Mouse (Mus musculus): ENCODE data around the gene Gc. TPM values are rescaled to one million over a fixed set of nuclear protein-coding genes. Genes with fewer than 3 reads are reported as not detected.

The Gc gene
- not detected for total RNA-seq (2021)
- long read RNA-seq, experiment 1, result 0 reads
- long read RNA-seq, experiment 2, result 0 reads

DNA sequence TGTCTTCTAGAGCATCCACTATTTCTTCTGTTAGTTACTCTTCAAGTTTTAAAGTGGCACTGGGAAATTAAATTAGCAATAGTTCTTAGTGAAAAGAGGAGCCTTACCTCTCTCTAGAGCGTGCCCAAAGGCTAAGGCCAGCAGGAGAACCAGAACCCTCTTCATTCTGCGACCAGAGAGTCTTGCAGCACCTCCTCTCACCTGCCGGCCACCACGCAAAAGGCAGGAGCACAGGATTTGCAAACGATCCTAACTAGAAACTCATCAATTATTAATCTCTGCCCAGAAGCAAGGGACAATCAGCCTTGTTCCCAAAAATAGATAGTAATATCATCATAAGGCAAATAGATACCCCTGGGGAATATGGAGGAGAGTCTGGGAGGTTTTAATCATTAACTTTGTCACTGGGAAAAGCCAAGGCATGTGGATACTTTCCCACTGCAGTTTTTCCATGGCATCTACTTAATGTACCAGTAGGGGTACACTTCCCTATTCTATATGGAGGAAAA is at the start of gene Gc:
Gene Gc, minus strand, starts transcription at position 345 of the 509 bp plus-strand sequence.
- DNase-seq, result no peak

DNA sequence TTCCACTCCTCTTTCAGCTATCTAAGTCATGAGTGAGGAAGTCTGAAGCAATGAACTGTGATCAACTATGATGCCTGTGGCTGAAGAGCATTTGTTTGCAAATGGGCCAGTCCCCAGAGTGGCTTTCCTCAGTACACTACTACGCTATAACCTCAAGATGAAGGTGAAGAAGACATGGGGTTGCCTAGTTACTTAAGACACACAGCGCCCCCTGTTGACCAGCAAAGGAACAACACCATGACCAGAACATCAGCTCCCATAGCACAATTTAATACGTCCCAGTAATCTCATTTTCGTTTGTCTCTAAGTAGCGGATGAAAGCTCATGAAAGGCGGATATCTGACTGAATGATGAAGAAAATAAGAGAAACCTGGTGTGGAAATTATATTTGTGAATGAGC is 42.5 kb upstream of the Gc start:
- no peak for DNase-seq

DNA sequence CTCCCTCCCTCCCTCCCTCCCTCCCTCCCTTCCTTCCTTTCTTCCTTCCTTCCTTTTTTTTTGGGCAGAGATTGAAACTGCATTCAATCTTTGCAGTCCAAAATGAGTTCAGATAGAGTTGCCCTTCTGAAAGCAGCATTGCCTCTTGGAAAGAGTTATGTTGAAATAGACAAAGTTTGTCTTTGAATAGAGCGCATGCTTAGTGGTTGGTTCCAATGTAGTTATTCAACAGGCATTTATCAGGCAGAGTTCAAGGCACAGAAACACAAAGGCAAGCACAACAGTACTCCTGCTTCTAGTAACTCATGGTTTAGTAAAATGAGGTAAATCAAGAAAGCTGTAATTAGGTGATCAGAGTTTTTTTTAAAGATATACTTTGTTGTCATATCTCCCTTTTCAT is 34.9 kb upstream of the Gc start:
- DNase-seq, result no peak

DNA sequence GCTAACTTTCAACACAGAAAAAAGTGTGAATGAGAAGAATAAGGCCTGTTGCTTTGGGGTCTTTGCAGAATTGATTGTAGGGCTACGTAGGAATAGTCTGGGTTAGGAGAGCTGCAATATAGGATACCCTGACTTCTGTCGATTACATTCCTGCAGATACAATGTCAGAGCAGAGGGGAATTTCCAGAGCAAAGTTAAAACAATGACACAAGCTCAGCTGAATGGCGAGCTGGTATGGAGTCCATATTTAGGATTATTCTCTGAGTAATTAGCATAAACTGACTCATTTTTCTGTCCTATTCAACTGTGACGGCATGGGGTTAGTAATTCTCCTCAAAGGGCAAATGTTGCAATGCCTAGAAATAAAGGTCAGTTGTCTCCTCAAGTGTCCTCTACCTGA is 12.8 kb upstream of the Gc start:
- DNase-seq, result no peak

DNA sequence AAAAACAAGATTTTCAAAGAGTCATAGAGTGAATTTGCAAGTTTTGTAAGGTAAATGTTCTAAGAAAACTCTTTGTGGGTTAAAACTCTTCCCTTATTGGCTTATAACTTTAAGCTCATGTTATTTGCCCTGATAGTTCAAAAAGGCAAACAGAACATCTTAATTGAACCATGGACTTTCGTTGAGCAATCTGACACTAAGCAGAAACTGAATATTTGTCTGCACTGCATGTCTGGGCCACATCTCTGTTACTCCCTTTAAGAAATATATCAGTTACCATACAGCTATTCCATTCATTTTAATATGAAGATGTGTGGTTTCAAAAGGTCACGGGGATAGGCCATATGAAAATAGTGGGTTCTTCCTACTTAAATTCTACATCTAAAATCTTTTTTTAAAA is 10.2 kb upstream of the Gc start:
- DNase-seq, result no peak

DNA sequence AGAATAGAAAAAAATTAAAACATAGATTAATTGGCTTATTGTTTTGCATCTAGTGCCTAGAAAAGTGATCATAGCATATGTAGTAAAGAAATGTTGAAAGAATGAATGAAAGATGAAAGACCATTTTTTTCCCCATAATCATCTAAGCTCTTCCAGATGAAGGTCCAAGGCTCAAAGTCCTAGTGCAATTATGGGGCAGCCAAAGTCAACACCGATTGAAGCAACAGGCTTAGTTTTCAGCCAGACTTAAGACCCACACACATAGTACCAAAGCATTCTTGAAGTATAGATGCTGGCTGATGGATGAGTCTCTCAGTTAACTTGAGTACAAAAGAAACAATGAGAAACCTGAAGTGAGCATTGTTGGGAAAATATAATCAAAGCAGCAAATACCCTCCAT is 9.3 kb upstream of the Gc start:
- no peak for DNase-seq

DNA sequence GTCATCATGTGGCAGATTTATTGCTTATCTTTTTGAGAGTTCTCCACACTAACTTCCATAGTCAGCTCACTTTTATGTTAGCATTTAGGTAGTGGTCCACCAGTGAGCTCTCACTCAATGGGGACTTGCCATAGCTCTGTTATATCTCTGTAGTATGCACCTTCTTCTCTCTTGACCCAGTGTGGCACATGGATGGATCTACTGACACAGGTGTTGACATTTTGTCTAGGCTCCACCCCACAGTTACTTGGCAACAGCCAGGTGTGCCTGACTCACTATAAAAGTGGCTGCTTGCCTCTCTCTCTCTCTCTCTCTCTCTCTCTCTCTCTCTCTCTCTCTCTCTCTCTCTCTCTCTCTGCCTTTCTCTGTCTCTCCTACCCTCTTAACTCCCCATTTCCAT is 8.6 kb upstream of the Gc start:
- DNase-seq, result no peak

DNA sequence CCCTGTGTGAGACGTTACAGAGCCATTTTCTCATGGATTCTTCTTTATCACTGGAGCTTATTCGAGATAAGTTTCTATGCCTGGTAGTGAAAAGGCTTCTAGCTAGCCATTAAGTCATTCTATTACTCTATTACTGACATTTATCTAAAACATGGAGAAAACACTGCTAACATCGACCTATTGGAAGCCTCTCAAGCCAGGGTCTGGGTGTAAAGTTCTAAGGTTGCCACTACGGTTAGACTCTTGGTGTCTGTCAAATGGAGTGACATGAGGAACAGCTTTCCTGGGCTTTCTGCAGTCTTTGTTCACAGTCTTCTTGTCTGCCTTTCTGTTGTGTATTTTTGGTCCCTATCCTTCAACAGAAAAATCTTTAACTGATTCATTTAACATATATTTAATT is 4.1 kb upstream of the Gc start:
- DNase-seq, result no peak

DNA sequence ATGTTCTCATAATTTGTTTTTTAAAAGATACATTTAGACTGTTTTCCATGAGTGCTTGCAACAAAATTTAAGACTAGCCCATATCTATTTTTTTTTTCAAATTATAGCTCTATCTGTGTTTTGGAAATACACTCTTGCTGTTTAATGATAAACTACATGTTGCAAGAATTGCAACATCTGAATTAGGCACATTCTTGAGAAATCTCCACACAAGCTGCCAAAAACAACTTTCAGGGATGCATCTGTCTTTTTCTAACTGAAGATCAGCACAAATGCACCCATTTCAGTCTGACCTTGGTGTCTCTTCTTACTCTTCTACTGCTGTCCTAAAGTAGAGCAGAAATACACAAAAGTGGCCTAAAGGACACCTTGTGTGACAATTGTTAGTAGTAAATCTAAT is 1.9 kb upstream of the Gc start:
- DNase-seq, result no peak

DNA sequence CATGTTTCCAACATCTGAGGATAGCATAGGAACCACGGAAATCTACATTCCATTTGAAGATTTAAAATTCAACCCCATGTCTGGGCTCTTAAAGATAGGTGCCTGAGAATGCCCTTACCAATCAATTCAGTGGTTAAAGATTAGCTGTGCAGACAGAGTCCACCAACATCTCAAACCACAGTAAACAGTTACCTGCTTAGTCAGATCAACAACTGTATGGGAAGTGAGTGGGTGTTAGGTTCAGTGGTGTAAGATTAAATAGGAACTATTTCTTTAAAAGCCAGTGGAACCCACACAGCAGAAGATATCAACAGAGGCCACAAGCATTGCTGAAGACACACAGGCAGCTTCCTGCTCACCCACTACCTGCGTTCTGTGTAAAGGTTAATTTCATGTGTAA is 1.3 kb upstream of the Gc start:
- no peak for DNase-seq

DNA sequence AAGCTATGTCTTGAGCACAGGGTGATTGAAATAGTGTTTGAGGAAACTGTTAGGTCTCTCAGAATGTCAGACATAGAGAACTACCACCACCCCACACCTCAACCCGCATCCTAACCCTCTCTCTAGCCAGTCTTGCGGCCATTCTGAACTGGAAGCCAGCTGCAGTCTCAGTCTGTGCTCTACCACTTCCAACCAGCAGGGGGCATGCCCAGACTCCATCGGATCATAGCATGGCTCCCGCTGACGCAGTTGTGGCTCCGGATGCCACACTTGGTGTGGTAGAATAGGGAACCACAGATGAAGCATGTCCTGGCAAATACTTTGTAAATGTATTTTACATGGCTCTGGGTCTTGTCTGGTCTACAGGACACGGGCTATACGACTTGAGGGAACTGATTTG is 2.2 kb downstream of the Gc start:
- DNase-seq, result no peak

DNA sequence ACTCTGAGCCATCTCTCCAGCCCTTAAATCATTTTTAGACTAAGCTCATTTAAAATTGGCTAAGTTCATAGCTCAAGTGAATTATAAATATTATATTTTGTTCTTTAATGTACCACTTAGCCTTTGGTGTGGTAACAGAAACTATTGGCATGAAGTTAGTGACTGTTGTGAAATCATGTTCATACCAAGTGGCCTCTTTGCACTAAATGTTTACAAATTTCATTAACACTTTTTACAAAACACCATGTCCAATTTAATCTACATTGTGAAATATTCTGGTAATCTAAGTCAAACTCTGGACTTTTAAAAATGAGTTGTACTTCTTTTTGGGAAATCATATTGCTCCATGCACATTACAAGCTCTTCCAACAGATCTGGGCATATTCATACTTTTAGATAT is 6.9 kb downstream of the Gc start:
- DNase-seq, result no peak

DNA sequence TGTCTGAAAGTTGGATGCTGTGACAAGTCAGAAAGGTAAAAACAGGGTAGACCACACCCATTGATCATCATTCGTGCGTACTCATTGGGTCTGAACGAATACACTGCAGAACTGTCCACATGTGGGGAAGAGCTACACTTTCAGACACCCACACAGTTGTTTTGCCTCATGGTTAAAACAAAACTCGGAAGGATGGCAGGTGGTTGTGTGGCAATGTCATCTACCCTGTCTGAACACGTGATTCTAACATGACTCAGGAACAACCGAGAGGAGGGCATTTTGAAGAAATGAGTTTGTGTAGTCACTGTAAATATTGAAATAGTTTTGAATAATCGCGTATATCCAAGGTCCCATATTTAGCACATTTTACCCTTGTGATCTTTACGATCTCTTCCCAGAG is 8.4 kb downstream of the Gc start:
- no peak for DNase-seq

DNA sequence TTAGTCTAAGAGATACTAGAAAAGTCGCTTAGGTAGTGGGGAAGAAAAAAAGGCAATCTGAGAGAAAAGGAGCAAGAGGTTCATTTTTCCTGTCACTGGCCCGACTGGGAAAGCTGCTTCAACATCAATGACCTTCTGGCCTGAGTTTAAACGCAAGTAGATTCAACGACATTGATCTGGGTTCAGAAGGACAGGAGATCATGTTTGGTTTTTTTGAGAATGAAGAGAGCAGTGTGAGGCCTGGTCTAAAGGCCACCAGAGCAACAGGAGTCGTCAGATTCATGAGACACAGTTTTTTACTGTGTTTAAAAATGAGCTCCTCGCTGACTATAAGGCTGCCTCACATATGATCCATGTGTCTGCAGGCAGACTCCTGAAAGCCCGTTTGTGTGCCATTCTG is 9.7 kb downstream of the Gc start:
- DNase-seq, result no peak

DNA sequence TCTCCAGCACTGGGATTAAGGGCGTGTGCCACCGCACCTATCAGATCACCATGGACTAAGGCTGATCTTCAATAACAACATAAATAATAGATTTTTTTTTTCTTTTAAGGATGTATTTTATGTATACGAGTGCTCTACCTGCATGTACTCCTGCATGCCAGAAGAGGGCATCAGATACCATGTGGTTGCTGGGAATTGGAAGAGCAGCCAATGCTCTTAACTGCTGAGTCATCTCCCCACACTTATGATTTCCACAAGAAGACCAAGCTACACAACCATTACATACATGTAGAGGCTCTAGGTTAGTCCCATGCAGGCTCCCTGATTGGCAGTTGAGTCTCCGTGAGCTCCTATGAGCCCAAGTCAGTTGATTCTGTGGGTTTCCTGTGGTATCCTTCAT is 13.3 kb downstream of the Gc start:
- DNase-seq, result no peak

DNA sequence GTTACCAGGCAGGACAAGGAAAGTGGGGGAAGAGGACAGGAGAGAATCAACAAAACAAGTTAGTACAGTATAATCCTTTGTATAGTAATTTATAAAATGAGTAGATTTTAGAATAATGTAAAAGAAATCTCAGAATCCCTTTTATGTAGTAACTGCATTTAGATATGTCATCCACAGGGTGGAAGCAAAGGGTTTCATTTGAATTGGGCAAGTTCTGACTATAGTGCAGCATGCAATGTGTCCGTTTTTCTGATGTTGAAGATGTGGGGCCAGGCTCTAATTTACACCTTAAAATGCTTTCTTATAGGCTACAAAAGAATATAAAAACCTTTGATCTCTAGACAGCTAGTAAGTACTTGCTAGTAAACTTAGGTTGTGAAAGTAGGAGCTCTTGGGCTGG is 46.2 kb downstream of the Gc start:
- DNase-seq, result no peak

DNA sequence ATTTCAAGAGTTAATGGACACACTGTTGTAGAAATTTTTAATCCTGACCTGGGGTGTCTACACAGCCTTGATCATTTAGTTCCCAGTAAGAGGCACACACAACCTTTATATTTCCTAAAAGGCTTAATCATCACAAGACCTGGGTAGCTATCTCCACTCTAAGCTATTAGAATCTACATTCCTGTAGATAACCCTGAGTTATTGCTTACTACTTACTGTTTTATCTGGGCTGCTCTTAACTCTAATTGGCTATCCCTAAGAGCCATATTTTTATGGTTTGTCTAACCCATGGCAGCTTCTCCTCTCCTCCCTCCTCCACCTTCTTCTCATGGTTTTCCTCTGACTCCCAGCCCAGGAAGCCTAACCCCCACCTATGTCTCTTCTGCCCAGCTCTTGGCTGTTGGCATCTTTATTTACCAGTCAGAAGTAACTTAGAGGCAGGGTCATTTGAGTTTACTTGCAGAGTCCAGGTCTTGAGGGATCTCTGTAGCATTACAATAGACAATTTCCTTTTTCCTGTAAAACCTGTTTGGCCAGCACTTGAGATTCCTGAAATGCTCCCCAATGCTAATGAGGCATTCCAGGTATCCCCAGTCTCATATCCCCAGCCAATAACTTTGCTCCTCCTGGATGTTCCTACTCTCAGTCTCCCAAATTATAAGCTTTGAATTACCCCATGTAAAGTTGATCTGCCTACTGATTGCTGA is 50.2 kb downstream of the Gc start:
- DNase-seq, result no peak

DNA sequence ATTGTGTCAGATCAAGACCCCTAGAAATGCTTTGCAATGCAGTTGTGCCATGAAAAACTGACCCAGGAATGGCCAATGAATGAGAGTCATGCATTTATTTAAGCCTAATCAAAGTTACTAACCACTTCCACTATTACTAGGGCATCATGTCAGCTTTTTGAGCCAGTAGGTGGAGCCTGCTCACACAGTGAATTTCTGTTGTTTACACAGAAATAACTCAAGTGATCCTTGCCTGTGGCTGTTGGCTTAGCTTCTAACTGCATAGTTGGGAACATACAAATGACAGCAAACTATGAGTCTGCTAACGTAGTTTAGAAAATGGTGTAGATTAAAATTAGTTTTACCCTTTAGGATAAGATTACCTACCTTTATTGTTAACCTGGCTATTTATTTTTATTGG is 52.6 kb downstream of the Gc start:
- no peak for DNase-seq

DNA sequence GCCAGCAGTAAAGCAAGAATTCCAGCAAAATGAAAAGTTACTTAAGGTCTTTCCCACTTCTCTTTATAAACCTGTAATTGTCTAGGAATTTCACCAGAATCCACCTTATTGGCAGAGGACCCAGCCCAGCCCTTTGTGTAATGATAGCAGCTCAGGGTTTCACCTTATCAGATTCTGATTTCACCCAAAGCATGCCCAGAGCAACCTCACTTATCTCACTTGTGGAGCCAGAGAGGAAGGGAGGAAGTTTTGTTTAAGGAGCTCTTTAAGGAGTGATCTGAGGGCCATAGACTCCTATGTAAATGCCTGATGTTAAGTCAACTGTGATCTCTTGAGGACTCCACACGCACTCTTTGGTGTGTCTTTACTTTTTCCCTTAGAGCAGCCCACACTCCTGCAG is 67.3 kb downstream of the Gc start:
- no peak for DNase-seq

DNA sequence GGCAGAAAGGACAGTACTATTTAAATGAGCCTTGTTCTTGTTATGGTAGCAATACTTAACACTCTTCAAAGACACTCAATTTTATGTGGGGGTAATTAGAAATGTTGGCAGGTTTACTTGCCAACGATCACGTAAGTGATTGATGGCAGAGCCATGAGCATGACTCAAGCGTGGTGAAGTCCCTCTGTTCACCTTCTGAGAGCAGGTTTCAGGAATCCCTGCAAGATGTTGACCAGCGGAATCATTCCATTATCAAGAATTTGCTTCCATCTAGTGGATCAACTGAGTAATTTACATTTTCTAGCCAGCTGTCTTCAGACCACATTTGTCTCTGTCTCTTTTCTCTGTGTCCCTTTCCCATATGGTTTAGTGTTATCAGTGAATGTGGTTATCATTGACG is 73.5 kb downstream of the Gc start:
- DNase-seq, result no peak

DNA sequence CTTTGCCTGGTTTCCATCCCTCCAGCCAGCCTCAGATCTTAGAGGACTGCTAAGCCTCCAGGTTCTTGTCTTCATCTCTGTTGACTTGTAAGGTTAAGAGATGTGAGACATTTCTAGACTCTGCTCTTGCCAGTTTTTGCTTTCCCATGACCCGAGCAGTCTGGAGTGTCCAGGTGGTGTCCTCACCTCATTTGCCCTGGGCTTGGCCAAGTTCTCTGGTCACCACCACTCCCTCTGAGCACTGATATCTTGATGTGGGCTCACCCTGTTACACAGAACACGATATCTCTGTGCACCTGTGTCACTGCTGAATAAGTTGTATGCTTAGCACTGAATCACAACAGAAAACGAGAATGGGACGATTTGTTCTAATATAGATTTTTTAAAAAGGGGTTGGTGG is 76.4 kb downstream of the Gc start:
- DNase-seq, result no peak

DNA sequence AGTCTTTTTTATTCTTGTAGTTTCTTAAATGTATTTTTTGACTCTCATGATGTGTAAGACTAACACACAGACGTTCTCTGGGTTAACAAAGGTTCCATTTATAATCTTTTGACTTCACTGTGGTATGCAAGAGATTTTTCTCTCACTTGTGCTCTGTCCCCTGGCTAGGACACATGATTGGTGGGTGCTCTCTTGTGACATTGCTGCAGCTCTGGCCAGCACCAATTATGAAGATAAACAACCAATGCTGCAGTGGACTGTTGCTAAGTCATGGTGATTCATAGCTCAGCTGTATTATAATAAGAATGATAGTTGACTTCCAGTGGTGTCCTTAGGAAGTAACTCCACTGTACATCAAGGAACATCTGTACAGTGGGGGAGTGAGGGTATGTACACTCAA is 87.6 kb downstream of the Gc start:
- DNase-seq, result no peak

DNA sequence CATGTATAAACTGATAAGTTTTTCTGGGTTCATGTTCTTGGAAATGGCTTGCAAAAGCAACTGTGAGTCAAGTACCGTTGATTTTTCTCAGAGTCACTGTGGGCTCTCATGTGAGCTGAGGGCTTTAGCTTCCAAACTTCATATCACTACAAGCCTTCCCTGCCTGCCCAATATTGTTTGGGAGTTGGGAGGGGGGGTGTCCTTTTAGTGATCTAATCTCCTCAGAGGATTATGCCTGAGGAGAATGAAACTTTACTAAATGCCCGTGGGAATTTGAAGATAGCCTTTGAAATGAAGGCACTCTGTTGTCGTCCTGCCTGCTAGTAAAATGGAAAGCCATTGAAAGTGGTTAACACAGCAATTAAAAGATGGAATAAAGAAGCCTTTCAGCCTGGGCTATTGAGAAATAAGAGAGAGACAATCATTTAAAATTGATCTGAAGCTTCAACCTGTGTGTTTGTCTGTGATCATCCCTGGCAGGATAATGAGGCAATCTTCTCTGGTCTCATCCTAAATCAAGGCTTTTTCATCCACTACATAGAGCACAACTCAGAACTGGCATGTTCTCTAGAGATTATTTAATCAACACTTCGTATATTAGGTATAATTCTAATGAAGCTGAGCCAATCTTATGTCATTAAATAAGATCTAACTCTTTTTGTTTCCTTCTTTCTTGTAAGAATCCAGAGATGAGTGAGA is 89.5 kb downstream of the Gc start:
- DNase-seq, result no peak
